Mouse (Mus musculus) heart, embryonic 10.5 days (tissue): Measurements from ENCODE around the gene Crhr2. TPM values are rescaled to one million over a fixed set of nuclear protein-coding genes. Genes with fewer than 3 reads are reported as not detected.

Experiments
- DNase-seq: peaks from one replicate; pipeline ENCODE4 v3.0.0-alpha.2; 2017; ENCODE audit warnings: low spot score
- H3K27ac ChIP-seq: fragments of 300-500 bp; sonication (generic); 2 replicates; pipeline ENCODE4 v1.5.1; 2016; ENCODE audit warnings: mild to moderate bottlenecking
- H3K27me3 ChIP-seq: fragments of 300-500 bp; sonication (generic); 2 replicates; pipeline ENCODE4 v1.6.1; 2016; ENCODE audit warnings: mild to moderate bottlenecking; ENCODE audit not compliant: poor library complexity, insufficient read depth, severe bottlenecking
- H3K36me3 ChIP-seq: fragments of 300-500 bp; sonication (generic); 2 replicates; pipeline ENCODE4 v1.6.1; 2016; ENCODE audit warnings: mild to moderate bottlenecking, moderate library complexity
- H3K4me1 ChIP-seq: fragments of 300-500 bp; sonication (generic); 2 replicates; pipeline ENCODE4 v1.6.1; 2016; ENCODE audit warnings: mild to moderate bottlenecking
- H3K4me3 ChIP-seq: fragments of 300-500 bp; sonication (generic); 2 replicates; pipeline ENCODE4 v1.5.1; 2016; ENCODE audit warnings: mild to moderate bottlenecking, moderate library complexity
- H3K9me3 ChIP-seq: fragments of 300-500 bp; sonication (generic); 2 replicates; pipeline ENCODE4 v1.6.1; 2016; ENCODE audit warnings: mild to moderate bottlenecking, moderate library complexity
- WGBS: fragments of 180-500 bp; shearing (Covaris S2); methylation state at CpG from one replicate; pipeline ENCODE4 v1.1.7; 2016; 5-methylcytosine and 5-hydroxymethylcytosine counted together
- polyA plus RNA-seq: library from polyadenylated mRNA; unstranded; fragments of >200 nt; fragmentation: Nextera tagmentation; extraction: Ambion mirVana; gene quantifications from 2 replicates; pipeline ENCODE4 v1.2.1, GENCODE M21; 2016

Crhr2 gene
- polyA plus RNA-seq, 1 experiment from 2014 or later = 2.4 TPM

- no peak for DNase-seq
- Histone ChIP-seq H3K9me3 (no peaks in the 10 kb centered on the region), H3K36me3 (no peaks in the 10 kb centered on the region), H3K27ac (no peak overlapping the region), H3K4me1 (0 out of 2 replicates have a peak, but pooled peaks cover 1% of the 10 kb centered on the region), H3K4me3 (no peak overlapping the region), H3K27me3 (no peaks in the 10 kb centered on the region)
- WGBS = 57% methylated on average over 1 of the region's 1 CpGs
Measured at GRCm38 (mm10) chr6:55159256-55159655, 26.4 kb upstream of the Crhr2 start.

GRCm38 (mm10) chr6:55152226-55152625, 19.4 kb upstream of the Crhr2 start:
- Histone ChIP-seq H3K36me3 (no peaks in the 10 kb centered on the region), H3K4me1 (0 out of 2 replicates have a peak, but pooled peaks cover 4% of the 10 kb centered on the region), H3K9me3 (no peaks in the 10 kb centered on the region), H3K27ac (no peak overlapping the region), H3K4me3 (no peak overlapping the region), H3K27me3 (no peaks in the 10 kb centered on the region; the same call in 1 of the 2 replicates)
- WGBS = 82% methylated on average over 3 of the region's 3 CpGs
- DNase-seq = no peak

- DNase-seq = no peak
- Histone ChIP-seq H3K4me1 (no peaks in the 10 kb centered on the region; the same call in 1 of the 2 replicates), H3K36me3 (no peaks in the 10 kb centered on the region), H3K4me3 (no peak overlapping the region), H3K27me3 (no peaks in the 10 kb centered on the region; the same call in 1 of the 2 replicates), H3K9me3 (0 out of 2 replicates have a peak, but pooled peaks cover 3% of the 10 kb centered on the region), H3K27ac (no peak overlapping the region)
- WGBS = 58% methylated on average over 4 of the region's 4 CpGs
Measured at GRCm38 (mm10) chr6:55146138-55146537, 13.3 kb upstream of the Crhr2 start.

GRCm38 (mm10) chr6:55145285-55145684, 12.5 kb upstream of the Crhr2 start:
- Histone ChIP-seq H3K36me3 (no peaks in the 10 kb centered on the region), H3K4me1 (no peaks in the 10 kb centered on the region; the same call in 1 of the 2 replicates), H3K4me3 (no peak overlapping the region), H3K9me3 (0 out of 2 replicates have a peak, but pooled peaks cover 3% of the 10 kb centered on the region), H3K27ac (no peak overlapping the region), H3K27me3 (peaks cover 4% of the 10 kb centered on the region; the same call in 1 of the 2 replicates)
- 72% methylated on average over 5 of the region's 5 CpGs for WGBS
- no peak for DNase-seq

- peaks cover 12% of the 10 kb centered on the region for H3K4me1 ChIP-seq
- H3K27me3 ChIP-seq = 0 out of 2 replicates have a peak, but pooled peaks cover 4% of the 10 kb centered on the region
- no peaks in the 10 kb centered on the region for H3K9me3 ChIP-seq
- no peak overlapping the region for H3K4me3 ChIP-seq
- no peak for DNase-seq
- no peaks in the 10 kb centered on the region for H3K36me3 ChIP-seq
- no peak overlapping the region for H3K27ac ChIP-seq
Measured at GRCm38 (mm10) chr6:55138343-55138742, 5.5 kb upstream of the Crhr2 start.

- Histone ChIP-seq H3K27ac (peak overlapping the region; percentile 85), H3K9me3 (no peaks in the 10 kb centered on the region), H3K4me3 (peak overlapping the region; percentile 29; the same call in 1 of the 2 replicates), H3K36me3 (no peaks in the 10 kb centered on the region), H3K4me1 (peaks cover 46% of the 10 kb centered on the region), H3K27me3 (no peaks in the 10 kb centered on the region)
- no peak for DNase-seq
- 65% methylated on average over 1 of the region's 1 CpGs for WGBS
Measured at GRCm38 (mm10) chr6:55133425-55133824, 609 bp upstream of the Crhr2 start.

- 86% methylated on average over 4 of the region's 4 CpGs for WGBS
- Histone ChIP-seq H3K27ac (peak overlapping the region; percentile 81), H3K4me3 (no peak overlapping the region)
Measured at GRCm38 (mm10) chr6:55131301-55131700, 1.5 kb downstream of the Crhr2 start.

GRCm38 (mm10) chr6:55130631-55131030, 2.2 kb downstream of the Crhr2 start:
- H3K9me3 ChIP-seq = no peaks in the 10 kb centered on the region
- no peak for DNase-seq
- H3K4me1 ChIP-seq = peaks cover 44% of the 10 kb centered on the region
- peaks cover 11% of the 10 kb centered on the region; the same call in 1 of the 2 replicates for H3K27me3 ChIP-seq
- H3K4me3 ChIP-seq = no peak overlapping the region
- H3K27ac ChIP-seq = peak overlapping the region; percentile 81; the same call in 1 of the 2 replicates
- H3K36me3 ChIP-seq = no peaks in the 10 kb centered on the region
- WGBS = 14% methylated on average over 6 of the region's 6 CpGs

More at GRCm38 (mm10) chr6:55131301-55131700, 1.5 kb downstream of the Crhr2 start:
- H3K27me3 ChIP-seq = peaks cover 4% of the 10 kb centered on the region; the same call in 1 of the 2 replicates
- H3K4me1 ChIP-seq = peaks cover 47% of the 10 kb centered on the region
- H3K36me3 ChIP-seq = no peaks in the 10 kb centered on the region
- no peaks in the 10 kb centered on the region for H3K9me3 ChIP-seq
- no peak for DNase-seq

- no peaks in the 10 kb centered on the region for H3K36me3 ChIP-seq
- H3K4me1 ChIP-seq = peaks cover 38% of the 10 kb centered on the region
Measured at GRCm38 (mm10) chr6:55128391-55128790, 4.4 kb downstream of the Crhr2 start.

GRCm38 (mm10) chr6:55126576-55126975, 6.2 kb downstream of the Crhr2 start:
- Histone ChIP-seq H3K4me1 (peaks cover 22% of the 10 kb centered on the region), H3K27me3 (peaks cover 30% of the 10 kb centered on the region), H3K27ac (no peak overlapping the region), H3K9me3 (no peaks in the 10 kb centered on the region), H3K4me3 (no peak overlapping the region), H3K36me3 (no peaks in the 10 kb centered on the region)
- WGBS = 77% methylated on average over 5 of the region's 5 CpGs
- DNase-seq = no peak

More at GRCm38 (mm10) chr6:55128391-55128790, 4.4 kb downstream of the Crhr2 start:
- H3K4me3 ChIP-seq = no peak overlapping the region
- DNase-seq = no peak
- H3K27me3 ChIP-seq = peaks cover 26% of the 10 kb centered on the region
- H3K27ac ChIP-seq = 0 out of 2 replicates have a peak overlapping the region, but pooled peaks have one; percentile 13
- H3K9me3 ChIP-seq = no peaks in the 10 kb centered on the region

- 25% methylated on average over 4 of the region's 4 CpGs for WGBS
- Histone ChIP-seq H3K9me3 (no peaks in the 10 kb centered on the region), H3K27me3 (peaks cover 65% of the 10 kb centered on the region), H3K36me3 (no peaks in the 10 kb centered on the region), H3K4me3 (no peak overlapping the region), H3K4me1 (peaks cover 2% of the 10 kb centered on the region), H3K27ac (no peak overlapping the region)
- no peak for DNase-seq
Measured at GRCm38 (mm10) chr6:55123056-55123455, 9.8 kb downstream of the Crhr2 start.

- Histone ChIP-seq H3K27ac (peak overlapping the region; percentile 2; the same call in 1 of the 2 replicates), H3K4me3 (peak overlapping the region; percentile 70), H3K4me1 (peaks cover 12% of the 10 kb centered on the region), H3K36me3 (no peaks in the 10 kb centered on the region), H3K9me3 (no peaks in the 10 kb centered on the region), H3K27me3 (peaks cover 93% of the 10 kb centered on the region)
- DNase-seq = no peak
- under 1% methylated on average over 68 of the region's 68 CpGs for WGBS
Measured at GRCm38 (mm10) chr6:55117325-55118109, 15.3 kb downstream of the Crhr2 start.

GRCm38 (mm10) chr6:55108358-55108757, 24.5 kb downstream of the Crhr2 start:
- WGBS = 14% methylated on average over 7 of the region's 7 CpGs
- no peak overlapping the region for H3K27ac ChIP-seq
- no peaks in the 10 kb centered on the region for H3K4me1 ChIP-seq
- H3K27me3 ChIP-seq = peaks cover 35% of the 10 kb centered on the region
- DNase-seq = peak; percentile 84
- H3K36me3 ChIP-seq = no peaks in the 10 kb centered on the region
- no peaks in the 10 kb centered on the region for H3K9me3 ChIP-seq
- H3K4me3 ChIP-seq = no peak overlapping the region
